Mouse (Mus musculus): ENCODE measurements around the gene Cldn2. TPM values are rescaled to one million over a fixed set of nuclear protein-coding genes. Genes with fewer than 3 reads are reported as not detected.

The Cldn2 gene
- total and polyA plus RNA-seq, 3 experiments: not detected

DNA sequence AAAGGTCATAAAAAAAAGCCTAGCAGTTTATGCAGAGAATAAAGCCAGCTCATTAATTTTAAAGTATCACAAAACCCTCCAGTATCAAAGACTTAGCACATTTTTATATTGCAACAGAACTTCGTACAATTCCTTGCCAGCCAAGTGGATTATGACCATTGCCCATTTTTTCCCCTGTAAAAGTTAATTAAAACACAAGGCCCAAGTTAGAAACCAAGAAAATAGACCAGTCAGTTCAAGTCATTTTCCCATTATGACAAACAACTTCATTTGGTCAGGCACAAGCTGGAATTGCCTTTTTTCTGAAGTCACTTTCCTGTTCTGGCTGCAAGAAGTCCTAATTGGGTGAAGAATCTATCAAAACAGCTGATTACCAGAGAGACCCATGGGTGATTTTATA lies 24.8 kb downstream of the Cldn2 start:
- no peak overlapping the region for H3K9ac ChIP-seq (ENCODE audit: control insufficient read depth, low read depth, low read length, poor library complexity, severe bottlenecking)
- H3K9me3 ChIP-seq (replicated peaks; ENCODE audit: insufficient read depth, low read length): no peaks in the 10 kb centered on the region
- no peaks in the 10 kb centered on the region for H3K79me2 ChIP-seq (ENCODE audit: control insufficient read depth, insufficient read depth, low read length, poor library complexity)
- H3K4me3 ChIP-seq (ENCODE audit: control insufficient read depth in 1 of 2, insufficient read depth in 1 of 2, low read depth in 2 of 2, low read length in 2 of 2): no peak overlapping the region
- DNase-seq (ENCODE audit: low read depth, low spot score): no peak
- peaks cover 0 to 28% of the 10 kb centered on the region in 2 experiments; a peak in 2 of 4 replicates for H3K36me3 ChIP-seq (ENCODE audit: control insufficient read depth in 1 of 2, insufficient read depth in 2 of 2, low read length in 2 of 2)
- H3K4me1 ChIP-seq (ENCODE audit: control insufficient read depth in 1 of 2, insufficient read depth in 2 of 2, low read length in 2 of 2): peaks cover 14 to 17% of the 10 kb centered on the region in 2 experiments
- H3K27ac ChIP-seq (ENCODE audit: control insufficient read depth, low read depth, low read length): no peak overlapping the region
- H3K27me3 ChIP-seq (ENCODE audit: control insufficient read depth in 1 of 2, insufficient read depth in 2 of 2, low read length in 2 of 2): no peaks in the 10 kb centered on the region
- no peak for TF ChIP-seq NRF1 (IDR thresholded peaks at IDR 0.05; ENCODE audit: insufficient read depth, low read depth, low read length, poor library complexity, severe bottlenecking)
- TF ChIP-seq GATA1 (IDR thresholded peaks at IDR 0.05; ENCODE audit: low read depth, low read length): no peak
- TF ChIP-seq E2F4 (IDR thresholded peaks at IDR 0.05; ENCODE audit: borderline replicate concordance, low read depth, low read length): no peak
- TF ChIP-seq POLR2A (IDR thresholded peaks at IDR 0.05; ENCODE audit: control insufficient read depth in 1 of 2, insufficient read depth in 1 of 2, low read depth in 1 of 2, low read length in 2 of 2, poor library complexity in 1 of 2): no peak
- TF ChIP-seq USF1 (IDR thresholded peaks at IDR 0.05; ENCODE audit: low read depth, low read length): no peak
- TF ChIP-seq RAD21 (IDR thresholded peaks at IDR 0.05; ENCODE audit: low read depth, low read length): no peak
- TF ChIP-seq POLR2AphosphoS5 (IDR thresholded peaks at IDR 0.05; ENCODE audit: borderline replicate concordance, low read depth, low read length): no peak
- TF ChIP-seq ELF1 (IDR thresholded peaks at IDR 0.05; ENCODE audit: low read depth, low read length): no peak
- no peak for TF ChIP-seq CHD2 (IDR thresholded peaks at IDR 0.05; ENCODE audit: low read length)
- no peak for TF ChIP-seq MYC (IDR thresholded peaks at IDR 0.05; ENCODE audit: low read depth, low read length)
- TF ChIP-seq ZC3H11A (IDR thresholded peaks at IDR 0.05; ENCODE audit: low read depth, low read length): no peak
- no peak for TF ChIP-seq ZNF384 (IDR thresholded peaks at IDR 0.05; ENCODE audit: low read depth, low read length)
- no peak for TF ChIP-seq RCOR1 (IDR thresholded peaks at IDR 0.05; ENCODE audit: low read depth, low read length)
- TF ChIP-seq MAX (IDR thresholded peaks at IDR 0.05; ENCODE audit: low read length): no peak
- TF ChIP-seq JUND (IDR thresholded peaks at IDR 0.05; ENCODE audit: low read depth, low read length): no peak
- TF ChIP-seq KAT2A (conservative IDR thresholded peaks at IDR 0.05; ENCODE audit: low read depth, low read length): no peak
- TF ChIP-seq SMC3 (IDR thresholded peaks at IDR 0.05; ENCODE audit: low read depth, low read length): no peak

- Histone ChIP-seq H3K4me1 (ENCODE audit: control insufficient read depth in 1 of 2, insufficient read depth in 2 of 2, low read length in 2 of 2) (peaks cover 14% of the 10 kb centered on the region in 2 experiments), H3K27me3 (ENCODE audit: control insufficient read depth in 1 of 2, insufficient read depth in 2 of 2, low read length in 2 of 2) (no peaks in the 10 kb centered on the region), H3K9ac (ENCODE audit: control insufficient read depth, low read depth, low read length, poor library complexity, severe bottlenecking) (no peak overlapping the region), H3K27ac (ENCODE audit: control insufficient read depth, low read depth, low read length) (peak overlapping the region; percentile 61), H3K36me3 (ENCODE audit: control insufficient read depth in 1 of 2, insufficient read depth in 2 of 2, low read length in 2 of 2) (peaks cover 0 to 25% of the 10 kb centered on the region in 2 experiments; a peak in 2 of 4 replicates), H3K79me2 (ENCODE audit: control insufficient read depth, insufficient read depth, low read length, poor library complexity) (no peaks in the 10 kb centered on the region), H3K4me3 (ENCODE audit: control insufficient read depth in 1 of 2, insufficient read depth in 1 of 2, low read depth in 2 of 2, low read length in 2 of 2) (no peak overlapping the region), H3K9me3 (replicated peaks; ENCODE audit: insufficient read depth, low read length) (no peaks in the 10 kb centered on the region)
- TF ChIP-seq ZMIZ1 (IDR thresholded peaks at IDR 0.05; ENCODE audit: low read depth, low read length) (no peak), GATA1 (IDR thresholded peaks at IDR 0.05; ENCODE audit: low read depth, low read length) (peak; percentile 53; the same call in 1 of the 2 replicates), GABPA (IDR thresholded peaks at IDR 0.05; ENCODE audit: low read depth, low read length) (no peak), TCF12 (IDR thresholded peaks at IDR 0.05; ENCODE audit: low read depth, low read length) (0 out of 2 replicates have a peak, but pooled peaks have one; percentile 7), EP300 (IDR thresholded peaks at IDR 0.05; ENCODE audit: low read depth in 1 of 2, low read length in 2 of 2) (peak; percentile 11 to 53; a peak in 3 of 4 replicates), USF2 (IDR thresholded peaks at IDR 0.05; ENCODE audit: borderline replicate concordance in 1 of 2, insufficient read depth in 1 of 2, low read depth in 1 of 2, low read length in 2 of 2) (no peak), ETS1 (IDR thresholded peaks at IDR 0.05; ENCODE audit: low read depth, low read length) (peak; percentile 22; the same call in 1 of the 2 replicates), SIN3A (IDR thresholded peaks at IDR 0.05; ENCODE audit: low read length) (no peak)
- peak; percentile 41 for DNase-seq (ENCODE audit: low read depth, low spot score)
Observed at GRCm38 (mm10) chrX:139826926-139827325, 26.3 kb downstream of the Cldn2 start.
